Mouse (Mus musculus): ENCODE measurements around the gene Mgst2. TPM values are rescaled to one million over a fixed set of nuclear protein-coding genes. Genes with fewer than 3 reads are reported as not detected.
A peak's percentile ranks its signal among the peaks of the same experiment; 100 is the strongest.

Mgst2 gene
- polyA plus RNA-seq, 1 experiment from 2014 or later: 128 TPM

DNA sequence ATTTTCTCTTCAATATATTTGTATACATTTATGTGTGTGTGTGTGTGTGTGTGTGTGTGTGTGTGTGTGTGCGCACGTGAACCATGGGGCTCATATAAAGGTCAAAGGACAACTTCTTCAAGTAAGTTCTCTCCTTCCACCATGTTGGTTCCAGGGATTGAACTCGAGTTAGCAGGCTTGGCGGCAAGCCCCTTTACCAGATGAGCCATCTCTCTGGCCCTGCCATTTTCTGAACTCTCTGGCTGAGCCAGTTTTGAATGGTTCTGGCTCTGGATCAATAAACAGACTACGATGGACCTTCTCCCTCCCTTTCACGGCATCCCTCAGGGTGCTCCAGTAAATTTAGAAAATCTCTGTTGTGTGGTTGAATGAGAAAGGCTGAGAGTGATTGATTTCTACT is 26.6 kb downstream of the Mgst2 start:
- H3K27me3 ChIP-seq (replicated peaks; ENCODE audit: control insufficient read depth, insufficient read depth, low read length): no peaks in the 10 kb centered on the region
- no peak overlapping the region for H3K9ac ChIP-seq (ENCODE audit: low read depth, low read length)
- no peaks in the 10 kb centered on the region for H3K4me1 ChIP-seq (replicated peaks; ENCODE audit: control insufficient read depth, insufficient read depth, low read length)
- TF ChIP-seq CTCF (IDR thresholded peaks at IDR 0.05; ENCODE audit: low read depth): no peak
- no peaks in the 10 kb centered on the region for H3K9me3 ChIP-seq (ENCODE audit: control insufficient read depth)
- WGBS: 77% methylated on average over 6 of the region's 6 CpGs
- H3K36me3 ChIP-seq (ENCODE audit: control insufficient read depth, insufficient read depth): peaks cover 19% of the 10 kb centered on the region; the same call in 1 of the 2 replicates
- no peak for ATAC-seq
- H3K27ac ChIP-seq (ENCODE audit: low read depth, low read length): no peak overlapping the region
- H3K4me2 ChIP-seq (replicated peaks; ENCODE audit: low read depth): no peak overlapping the region
- H3K4me3 ChIP-seq (ENCODE audit: low read depth, low read length): no peak overlapping the region

DNA sequence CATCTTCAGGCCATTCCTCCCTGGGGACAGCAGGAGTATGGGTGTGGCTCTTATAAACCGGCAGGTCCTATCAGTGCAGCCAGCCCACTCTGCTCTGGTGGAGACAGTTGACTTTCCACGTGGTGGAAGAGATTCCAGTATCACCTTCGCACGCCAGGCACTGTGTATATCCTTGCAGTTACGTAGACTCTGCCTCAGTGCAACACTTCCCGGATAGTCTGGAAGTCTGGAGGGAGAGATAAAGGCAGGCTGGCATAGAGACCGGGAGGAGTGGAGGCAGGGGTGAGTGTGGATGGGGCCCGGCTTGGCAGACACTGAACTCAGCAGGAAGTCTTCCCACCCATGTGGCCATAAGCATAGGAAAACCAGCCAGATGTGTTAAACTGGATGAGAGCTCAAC is 28.6 kb downstream of the Mgst2 start:
- 78% methylated on average over 8 of the region's 8 CpGs for WGBS

DNA sequence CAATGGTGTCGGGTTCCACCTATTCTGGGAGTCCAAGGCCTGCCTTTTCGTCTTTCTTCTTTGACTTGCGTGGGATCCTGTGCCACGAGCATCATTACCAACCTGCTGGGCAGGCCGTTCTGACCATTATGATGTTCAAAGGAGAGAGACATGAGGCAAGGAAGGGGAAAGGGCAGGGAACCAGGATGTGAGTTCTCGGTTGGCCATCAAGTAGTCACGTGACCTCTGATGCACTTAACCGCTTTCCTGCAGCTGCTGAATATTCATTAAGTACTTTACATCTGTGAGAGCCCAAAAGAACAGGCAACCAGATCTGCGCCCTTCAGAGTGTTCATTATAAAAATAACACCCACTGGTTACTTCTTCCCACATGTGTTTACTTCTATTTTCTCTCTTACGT is 33.0 kb downstream of the Mgst2 start:
- peaks cover 23% of the 10 kb centered on the region; the same call in 1 of the 2 replicates for H3K36me3 ChIP-seq (ENCODE audit: control insufficient read depth, insufficient read depth)
- H3K27ac ChIP-seq (ENCODE audit: low read depth, low read length): no peak overlapping the region
- no peaks in the 10 kb centered on the region for H3K27me3 ChIP-seq (replicated peaks; ENCODE audit: control insufficient read depth, insufficient read depth, low read length)
- no peaks in the 10 kb centered on the region for H3K9me3 ChIP-seq (ENCODE audit: control insufficient read depth)
- TF ChIP-seq CTCF (IDR thresholded peaks at IDR 0.05; ENCODE audit: low read depth): no peak
- H3K4me3 ChIP-seq (ENCODE audit: low read depth, low read length): no peak overlapping the region
- H3K4me1 ChIP-seq (replicated peaks; ENCODE audit: control insufficient read depth, insufficient read depth, low read length): no peaks in the 10 kb centered on the region
- H3K4me2 ChIP-seq (replicated peaks; ENCODE audit: low read depth): no peak overlapping the region
- no peak for ATAC-seq
- 87% methylated on average over 10 of the region's 10 CpGs for WGBS
- no peak overlapping the region for H3K9ac ChIP-seq (ENCODE audit: low read depth, low read length)

More for the DNA sequence above, 28.6 kb downstream of the Mgst2 start:
- no peaks in the 10 kb centered on the region for H3K4me1 ChIP-seq (replicated peaks; ENCODE audit: control insufficient read depth, insufficient read depth, low read length)
- peaks cover 23% of the 10 kb centered on the region; the same call in 1 of the 2 replicates for H3K36me3 ChIP-seq (ENCODE audit: control insufficient read depth, insufficient read depth)
- TF ChIP-seq CTCF (IDR thresholded peaks at IDR 0.05; ENCODE audit: low read depth): no peak
- no peak overlapping the region for H3K4me3 ChIP-seq (ENCODE audit: low read depth, low read length)
- H3K4me2 ChIP-seq (replicated peaks; ENCODE audit: low read depth): no peak overlapping the region
- no peak overlapping the region for H3K9ac ChIP-seq (ENCODE audit: low read depth, low read length)
- no peak for ATAC-seq
- H3K9me3 ChIP-seq (ENCODE audit: control insufficient read depth): no peaks in the 10 kb centered on the region
- no peak overlapping the region for H3K27ac ChIP-seq (ENCODE audit: low read depth, low read length)
- no peaks in the 10 kb centered on the region for H3K27me3 ChIP-seq (replicated peaks; ENCODE audit: control insufficient read depth, insufficient read depth, low read length)

DNA sequence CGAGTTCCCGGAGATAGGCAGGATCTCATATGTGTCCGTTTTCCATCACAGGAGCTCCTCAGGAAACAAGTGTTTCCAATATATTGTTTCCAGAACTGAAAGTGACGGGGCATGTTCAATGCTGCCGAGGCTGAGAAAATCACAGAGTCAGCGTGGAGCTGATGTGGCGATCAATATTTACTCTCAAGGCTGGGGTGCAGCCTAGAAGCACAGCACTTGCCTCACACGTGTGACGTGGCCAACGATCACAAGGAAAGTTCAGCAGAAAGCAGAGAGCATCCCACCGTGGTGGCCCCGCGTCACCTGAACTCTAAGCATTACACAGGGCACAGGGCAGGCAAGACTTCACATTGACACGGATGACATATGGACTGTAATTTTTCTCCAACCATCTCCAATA is 34.4 kb downstream of the Mgst2 start:
- Histone ChIP-seq H3K9me3 (ENCODE audit: control insufficient read depth) (no peaks in the 10 kb centered on the region), H3K27ac (ENCODE audit: low read depth, low read length) (no peak overlapping the region), H3K4me1 (replicated peaks; ENCODE audit: control insufficient read depth, insufficient read depth, low read length) (no peaks in the 10 kb centered on the region; the same call in 1 of the 2 replicates), H3K27me3 (replicated peaks; ENCODE audit: control insufficient read depth, insufficient read depth, low read length) (no peaks in the 10 kb centered on the region), H3K4me2 (replicated peaks; ENCODE audit: low read depth) (no peak overlapping the region), H3K36me3 (ENCODE audit: control insufficient read depth, insufficient read depth) (peaks cover 15% of the 10 kb centered on the region; the same call in 1 of the 2 replicates), H3K4me3 (ENCODE audit: low read depth, low read length) (no peak overlapping the region), H3K9ac (ENCODE audit: low read depth, low read length) (no peak overlapping the region)
- TF ChIP-seq CTCF (IDR thresholded peaks at IDR 0.05; ENCODE audit: low read depth): no peak
- WGBS: 76% methylated on average over 14 of the region's 14 CpGs
- ATAC-seq: peak; percentile 31; the same call in 1 of the 2 replicates

DNA sequence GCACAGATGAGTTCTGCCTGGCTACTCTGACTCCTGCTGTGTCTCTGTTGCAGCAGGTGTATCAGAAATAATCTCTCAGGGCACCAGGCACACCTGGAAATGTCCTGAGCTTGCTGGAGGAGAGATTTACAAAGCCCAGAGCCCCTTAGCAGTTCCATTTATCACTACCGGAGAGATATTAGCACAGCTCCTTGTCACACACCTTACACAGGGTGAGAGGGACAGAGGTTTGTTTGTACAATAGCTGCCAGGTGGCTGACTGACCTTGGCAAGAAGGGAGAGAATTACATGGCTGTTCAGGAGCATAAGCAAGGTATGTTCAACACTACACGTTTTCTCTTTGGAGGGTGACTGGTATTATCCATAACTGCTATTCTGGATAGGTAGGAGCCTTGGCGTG is 35.6 kb downstream of the Mgst2 start:
- Histone ChIP-seq H3K27ac (ENCODE audit: low read depth, low read length) (no peak overlapping the region), H3K4me1 (replicated peaks; ENCODE audit: control insufficient read depth, insufficient read depth, low read length) (peaks cover 3% of the 10 kb centered on the region; the same call in 1 of the 2 replicates), H3K9me3 (ENCODE audit: control insufficient read depth) (no peaks in the 10 kb centered on the region), H3K36me3 (ENCODE audit: control insufficient read depth, insufficient read depth) (0 out of 2 replicates have a peak, but pooled peaks cover 4% of the 10 kb centered on the region), H3K9ac (ENCODE audit: low read depth, low read length) (no peak overlapping the region), H3K4me2 (replicated peaks; ENCODE audit: low read depth) (no peak overlapping the region), H3K27me3 (replicated peaks; ENCODE audit: control insufficient read depth, insufficient read depth, low read length) (no peaks in the 10 kb centered on the region), H3K4me3 (ENCODE audit: low read depth, low read length) (no peak overlapping the region)
- ATAC-seq: no peak
- TF ChIP-seq CTCF (IDR thresholded peaks at IDR 0.05; ENCODE audit: low read depth): no peak
- 53% methylated on average over 3 of the region's 3 CpGs for WGBS

DNA sequence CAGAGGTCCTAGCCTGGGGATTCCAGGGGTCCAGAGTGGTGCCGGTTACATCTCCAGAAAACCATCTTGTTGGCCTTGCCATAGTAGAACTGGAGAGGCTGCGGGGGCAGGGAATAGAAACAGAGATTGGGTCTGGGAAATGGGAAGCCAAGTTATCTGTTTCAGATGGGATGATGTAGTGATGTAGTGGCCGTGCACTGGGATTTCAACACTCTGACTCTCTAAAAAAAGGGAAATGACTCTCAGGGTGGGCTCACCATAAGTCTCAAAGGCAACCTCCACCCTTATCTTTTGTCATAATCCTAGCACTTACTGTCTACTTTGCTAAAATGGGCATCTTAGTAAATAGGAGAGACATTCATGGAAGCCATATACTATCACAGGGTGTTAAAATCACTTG is 37.8 kb downstream of the Mgst2 start:
- Histone ChIP-seq H3K9me3 (ENCODE audit: control insufficient read depth) (no peaks in the 10 kb centered on the region), H3K9ac (ENCODE audit: low read depth, low read length) (no peak overlapping the region), H3K27me3 (replicated peaks; ENCODE audit: control insufficient read depth, insufficient read depth, low read length) (no peaks in the 10 kb centered on the region), H3K4me2 (replicated peaks; ENCODE audit: low read depth) (no peak overlapping the region), H3K36me3 (ENCODE audit: control insufficient read depth, insufficient read depth) (no peaks in the 10 kb centered on the region), H3K4me1 (replicated peaks; ENCODE audit: control insufficient read depth, insufficient read depth, low read length) (peaks cover 3% of the 10 kb centered on the region; the same call in 1 of the 2 replicates), H3K27ac (ENCODE audit: low read depth, low read length) (no peak overlapping the region), H3K4me3 (ENCODE audit: low read depth, low read length) (no peak overlapping the region)
- TF ChIP-seq CTCF (IDR thresholded peaks at IDR 0.05; ENCODE audit: low read depth): no peak
- WGBS: 95% methylated on average over 3 of the region's 3 CpGs
- ATAC-seq: no peak

DNA sequence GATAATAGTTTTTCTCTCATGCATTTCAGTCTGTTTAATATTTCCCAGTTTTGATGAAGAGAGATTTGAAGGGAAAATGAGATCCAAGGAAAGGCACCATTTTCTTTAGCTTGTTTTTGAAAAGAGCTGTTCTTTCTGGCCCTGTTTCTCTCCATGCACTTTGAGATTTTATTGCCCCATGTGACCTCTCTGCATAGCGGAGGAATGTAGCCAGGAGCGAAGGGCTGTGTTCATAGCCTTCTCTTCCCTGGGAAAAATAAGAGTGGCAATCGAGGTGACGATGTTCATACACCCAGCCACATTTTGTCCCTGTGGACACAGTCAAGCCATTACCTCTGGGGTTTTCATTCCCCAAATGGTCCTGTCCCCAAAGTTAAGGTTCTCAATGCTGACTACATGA is 40.0 kb downstream of the Mgst2 start:
- Histone ChIP-seq H3K4me3 (ENCODE audit: low read depth, low read length) (no peak overlapping the region), H3K27ac (ENCODE audit: low read depth, low read length) (no peak overlapping the region), H3K4me2 (replicated peaks; ENCODE audit: low read depth) (no peak overlapping the region), H3K27me3 (replicated peaks; ENCODE audit: control insufficient read depth, insufficient read depth, low read length) (no peaks in the 10 kb centered on the region), H3K36me3 (ENCODE audit: control insufficient read depth, insufficient read depth) (no peaks in the 10 kb centered on the region), H3K9ac (ENCODE audit: low read depth, low read length) (no peak overlapping the region), H3K9me3 (ENCODE audit: control insufficient read depth) (no peaks in the 10 kb centered on the region), H3K4me1 (replicated peaks; ENCODE audit: control insufficient read depth, insufficient read depth, low read length) (peaks cover 3% of the 10 kb centered on the region; the same call in 1 of the 2 replicates)
- peak; percentile 52; the same call in 1 of the 2 replicates for ATAC-seq
- TF ChIP-seq CTCF (IDR thresholded peaks at IDR 0.05; ENCODE audit: low read depth): no peak
- WGBS: 37% methylated on average over 4 of the region's 4 CpGs
